Mouse (Mus musculus) frontal cortex, postnatal 25 days (tissue): Measurements from ENCODE around the gene Olfr692.
A peak's percentile ranks its signal among the peaks of the same experiment; 100 is the strongest.
"Not testable (repeated sequence)": the region's sequence is repeated elsewhere in the genome, so short reads cannot be mapped to it uniquely, and the experiment has no call there.

ENCODE experiments used
- DNase-seq, 2 experiments: peaks; one replicate each; pipeline ENCODE4 v3.0.0; 2022; ENCODE audit warnings: low spot score in 2 of 2

Gene Olfr692

DNA sequence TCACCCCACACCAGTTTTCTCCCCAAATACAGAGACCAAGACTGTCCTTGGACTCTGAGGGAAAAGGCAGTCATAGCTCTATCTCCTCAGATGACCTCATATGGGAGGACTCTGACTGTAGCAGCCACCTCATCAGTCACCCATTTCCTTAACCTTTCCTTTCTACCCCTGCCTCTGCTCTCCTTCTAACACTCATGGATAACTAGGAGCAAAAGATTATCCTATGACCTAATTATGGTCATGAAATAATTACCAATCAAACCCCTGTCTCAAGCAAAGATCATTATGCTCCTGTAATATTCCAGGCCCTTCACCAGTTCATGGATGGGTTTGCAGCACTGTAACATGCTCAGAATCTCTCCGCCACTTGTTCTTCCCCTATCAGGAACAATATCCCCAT is at the start of gene Olfr692:
Olfr692 (plus strand) TSS at position 301 of the 400 bp plus-strand sequence.
- DNase-seq, result no peak

DNA sequence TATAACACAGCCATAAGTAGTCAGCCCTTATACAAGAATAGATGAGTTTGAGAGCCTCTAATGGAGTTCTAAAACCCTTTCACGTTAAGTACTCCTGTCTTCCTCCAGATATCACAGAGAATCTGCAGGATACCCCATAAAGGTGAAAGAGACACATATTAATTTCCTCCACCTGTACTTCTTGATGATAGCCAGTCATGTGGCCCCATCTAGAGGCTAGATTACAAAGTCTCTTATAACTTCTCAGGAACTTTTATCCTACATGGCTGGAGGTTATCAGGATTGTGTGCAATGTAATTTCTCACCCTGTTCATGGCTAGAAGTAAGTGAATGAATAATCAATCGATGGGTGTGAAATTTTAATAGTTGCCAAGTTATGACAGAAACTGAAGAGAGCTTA is 42.7 kb upstream of the Olfr692 start:
- DNase-seq, result no peak

DNA sequence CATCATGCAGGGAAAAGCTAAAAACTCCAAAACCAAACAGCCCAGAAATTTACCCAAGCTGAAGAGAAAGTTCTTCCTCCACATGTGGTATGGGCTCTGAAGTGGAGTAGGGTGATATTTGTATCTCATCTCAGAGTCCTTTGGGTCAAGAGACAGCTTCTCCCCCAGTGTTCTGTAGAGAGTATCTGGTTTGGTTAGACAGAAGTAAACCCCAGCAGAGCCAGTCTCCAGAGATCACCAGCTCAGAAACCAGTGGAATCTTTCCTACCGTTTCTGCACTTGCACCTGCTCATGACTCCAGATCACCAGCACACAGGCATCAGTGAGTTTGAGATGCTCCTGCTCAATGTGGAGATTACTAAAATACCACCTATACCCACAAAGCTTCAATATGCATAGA is 34.0 kb upstream of the Olfr692 start, which contains the start of gene Olfr690:
Olfr690 (minus strand) TSS at position 101 of the 400 bp plus-strand sequence.
- DNase-seq, result no peak

DNA sequence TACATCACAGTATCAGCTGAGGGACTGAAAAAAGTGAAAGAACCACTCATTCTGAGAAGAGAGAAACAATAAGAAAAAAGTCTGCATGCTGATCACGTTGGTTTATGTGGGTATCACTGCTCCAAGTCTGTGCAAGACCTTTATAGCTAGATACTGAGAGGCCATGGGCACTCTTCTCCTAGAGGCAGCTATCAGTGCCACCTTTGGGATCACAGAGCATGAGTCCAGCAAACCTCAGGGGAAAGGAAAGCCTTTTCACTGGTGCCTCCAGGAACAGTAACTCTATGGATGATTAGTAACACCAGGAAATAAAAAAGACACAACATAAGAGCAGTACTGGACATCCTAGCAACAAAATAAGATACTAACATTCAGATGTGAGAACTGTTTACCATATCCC is 25.9 kb upstream of the Olfr692 start, which contains the start of gene Olfr691:
Olfr691 (minus strand) TSS at position 101 of the 400 bp plus-strand sequence.
- DNase-seq, result no peak

DNA sequence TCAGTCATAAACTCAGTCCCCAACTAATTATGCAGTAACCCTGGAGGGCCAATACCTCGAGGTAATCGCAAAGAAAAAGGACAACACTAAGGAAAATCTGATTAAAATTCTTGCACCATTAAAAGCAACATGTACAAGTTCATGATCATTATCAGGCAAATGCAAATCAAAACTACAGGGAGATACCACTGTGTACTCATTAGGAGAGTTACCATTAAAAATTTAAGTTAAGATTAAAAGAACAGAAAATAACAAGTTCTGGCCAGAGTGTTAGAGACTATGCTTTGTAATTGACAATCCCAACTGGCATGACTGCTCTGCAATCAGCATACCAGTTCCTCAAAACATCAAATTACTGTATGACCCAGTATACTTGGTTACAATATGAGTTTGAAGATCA is 25.3 kb upstream of the Olfr692 start:
- no peak for DNase-seq

DNA sequence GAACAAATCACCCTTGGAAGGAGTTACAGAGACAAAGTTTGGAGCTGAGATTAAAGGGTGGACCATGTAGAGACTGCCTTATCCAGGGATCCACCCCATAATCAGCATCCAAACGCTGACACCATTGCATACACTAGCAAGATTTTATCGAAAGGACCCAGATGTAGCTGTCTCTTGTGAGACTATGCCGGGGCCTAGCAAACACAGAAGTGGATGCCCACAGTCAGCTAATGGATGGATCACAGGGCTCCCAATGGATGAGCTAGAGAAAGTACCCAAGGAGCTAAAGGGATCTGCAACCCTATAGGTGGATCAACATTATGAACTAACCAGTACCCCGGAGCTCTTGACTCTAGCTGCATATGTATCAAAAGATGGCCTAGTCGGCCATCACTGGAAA is 12.0 kb upstream of the Olfr692 start:
- DNase-seq, result not testable (repeated sequence)

DNA sequence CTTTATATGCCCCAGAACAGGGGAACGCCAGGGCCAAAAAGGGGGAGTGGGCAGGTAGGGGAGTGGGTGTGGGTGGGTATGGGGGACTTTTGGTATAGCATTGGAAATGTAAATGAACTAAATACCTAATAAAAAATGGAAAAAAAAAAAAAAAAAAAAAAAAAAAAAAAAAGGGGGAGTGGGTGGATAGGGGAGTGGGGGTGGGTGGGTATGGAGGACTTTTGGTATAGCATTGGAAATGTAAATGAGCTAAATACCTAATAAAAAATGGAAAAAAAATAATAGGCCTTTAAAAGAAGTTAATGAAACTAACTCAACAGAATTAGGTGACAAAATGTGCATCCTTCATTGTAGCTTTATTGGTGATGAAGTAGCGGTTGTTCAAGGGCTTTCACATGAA is 11.5 kb upstream of the Olfr692 start:
- not testable (repeated sequence) for DNase-seq

- no peak for DNase-seq
Measured at GRCm38 (mm10) chr7:105361713-105362112, 6.3 kb upstream of the Olfr692 start.

DNA sequence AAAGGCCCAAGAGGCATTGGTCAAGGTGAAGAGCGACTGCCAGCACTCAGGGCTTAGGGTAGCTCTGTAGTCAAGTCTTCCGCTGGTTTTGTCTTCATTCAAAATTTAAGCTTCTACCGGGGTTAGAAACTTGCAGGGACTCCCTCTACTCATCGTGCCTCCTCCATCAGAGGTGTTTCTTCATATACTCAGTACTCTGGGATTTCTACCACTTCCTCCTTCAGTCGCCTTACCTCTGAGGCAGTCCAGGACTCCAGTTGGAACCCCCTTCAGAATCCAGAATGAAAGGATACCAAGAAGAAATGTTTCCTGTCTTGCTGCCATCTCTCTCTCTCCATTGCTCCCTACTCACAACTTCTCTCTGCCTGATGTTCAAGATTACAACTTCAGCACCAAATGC is 762 bp upstream of the Olfr692 start:
- DNase-seq, result no peak

DNA sequence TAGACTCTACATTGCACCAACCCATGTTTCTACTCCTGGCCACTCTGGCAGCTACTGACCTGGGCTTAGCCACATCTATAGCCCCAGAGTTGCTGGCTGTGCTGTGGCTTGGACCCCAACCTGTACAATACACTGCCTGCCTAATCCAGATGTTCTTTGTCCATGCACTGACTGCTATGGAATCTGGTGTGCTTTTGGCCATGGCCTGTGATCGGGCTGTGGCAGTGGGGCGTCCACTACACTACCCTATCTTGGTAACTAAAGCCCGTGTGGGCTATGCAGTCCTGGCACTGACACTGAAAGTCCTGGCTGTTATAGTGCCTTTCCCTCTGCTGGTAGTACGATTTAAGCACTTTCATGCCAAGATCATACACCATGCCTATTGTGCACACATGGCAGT is 491 bp downstream of the Olfr692 start:
- DNase-seq, result no peak

GRCm38 (mm10) chr7:105372912-105373311 is 4.9 kb downstream of the Olfr692 start:
- no peak for DNase-seq

DNA sequence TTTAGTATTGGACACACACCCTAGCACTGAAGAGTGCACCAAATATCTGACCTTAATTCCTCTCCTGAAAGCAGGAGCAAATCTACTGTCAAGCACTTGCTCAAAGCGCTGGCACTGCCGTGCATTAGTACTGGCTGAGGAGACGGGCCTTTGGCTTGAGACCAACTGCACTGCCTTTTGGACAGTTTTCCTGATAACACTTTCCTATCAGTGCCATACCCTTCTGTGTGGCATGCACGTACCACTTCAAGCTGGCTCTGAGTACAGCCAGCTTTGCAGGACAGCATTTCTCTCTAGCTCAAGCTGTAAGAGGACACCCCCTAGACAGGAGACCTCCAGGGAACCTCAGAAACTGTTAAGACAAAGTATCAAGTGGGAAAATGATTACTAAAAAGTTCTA is 5.5 kb downstream of the Olfr692 start:
- DNase-seq, result no peak

DNA sequence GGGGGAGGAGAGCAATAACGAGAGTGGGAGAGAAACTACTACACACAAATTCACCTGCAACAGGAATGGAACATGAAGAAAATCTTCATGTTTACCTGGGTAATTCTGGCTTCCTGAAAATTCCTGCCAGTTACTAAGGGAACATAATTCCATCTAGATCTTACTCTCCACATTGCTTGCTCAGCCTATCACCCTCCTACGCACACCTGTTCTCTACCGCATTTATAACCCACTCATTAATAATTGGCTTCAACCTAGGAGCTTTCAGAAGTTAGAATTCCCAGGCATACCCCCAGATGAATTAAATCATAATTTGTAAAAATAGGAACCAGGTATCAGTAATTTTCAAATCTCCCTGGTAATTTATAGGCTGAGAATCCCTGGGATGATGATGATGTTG is 5.9 kb downstream of the Olfr692 start:
- no peak for DNase-seq

DNA sequence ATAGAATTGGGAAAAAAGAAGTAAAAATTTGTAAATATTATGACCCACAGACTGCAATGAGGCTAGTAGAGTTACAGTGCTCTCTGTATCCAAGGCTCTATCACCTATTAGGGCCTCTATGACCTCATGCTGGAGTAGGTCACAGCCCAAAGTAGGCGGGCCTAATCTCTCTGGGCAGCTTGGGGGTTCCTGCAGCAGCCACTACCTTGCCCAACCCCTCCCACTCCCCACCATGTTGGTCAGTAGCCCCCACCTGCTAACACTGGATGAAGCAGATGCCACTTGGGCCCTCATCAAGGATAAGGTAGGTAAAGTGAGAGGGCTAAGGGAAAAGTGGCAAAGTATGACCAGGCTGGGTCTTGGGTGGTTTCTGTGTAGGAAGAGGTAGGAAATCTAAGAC is 6.8 kb downstream of the Olfr692 start, which contains the start of gene Gm5901:
Gm5901 (plus strand) TSS at position 173 of the 400 bp plus-strand sequence.
- DNase-seq, result no peak

DNA sequence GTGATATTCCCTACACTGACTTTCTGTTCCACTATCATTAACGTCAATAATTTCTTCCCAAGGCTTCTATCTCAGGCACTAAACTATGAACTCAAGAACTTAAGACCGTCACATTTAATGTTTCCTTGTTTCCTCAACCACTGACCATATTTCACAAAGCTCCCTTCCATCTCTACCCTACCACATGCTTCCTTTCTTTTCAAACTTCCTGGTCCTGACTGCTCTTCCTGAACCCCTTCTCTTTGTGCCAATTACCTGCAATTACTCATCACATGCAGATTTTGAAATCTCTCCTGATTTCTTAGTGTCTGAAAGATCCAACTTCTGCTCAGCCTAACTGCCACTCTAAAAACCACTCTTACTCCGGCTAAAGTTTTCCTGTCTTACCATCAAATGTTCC is 12.3 kb downstream of the Olfr692 start:
- DNase-seq, result no peak

GRCm38 (mm10) chr7:105387696-105388095 is 19.7 kb downstream of the Olfr692 start:
- no peak for DNase-seq

GRCm38 (mm10) chr7:105390236-105390635 is 22.2 kb downstream of the Olfr692 start:
- DNase-seq, result no peak

DNA sequence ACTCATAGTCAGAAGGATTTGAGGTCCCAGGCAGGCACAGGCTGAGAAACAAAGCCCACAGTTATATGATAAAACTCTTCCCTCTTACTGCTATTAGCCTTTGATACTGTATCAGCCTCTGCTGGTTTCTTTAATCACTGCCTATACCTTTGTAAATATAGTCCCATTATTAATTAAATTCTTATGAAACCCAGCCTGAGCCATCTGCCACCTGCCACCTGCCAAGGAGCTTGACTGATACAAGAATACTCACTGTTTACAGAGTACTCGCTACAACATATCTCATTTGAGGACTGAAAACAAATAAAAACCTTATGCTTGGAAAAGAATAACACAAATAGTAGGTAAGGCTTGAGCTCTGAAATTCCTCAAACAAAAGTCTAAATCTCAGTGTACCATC is 26.6 kb downstream of the Olfr692 start:
- DNase-seq, result no peak

DNA sequence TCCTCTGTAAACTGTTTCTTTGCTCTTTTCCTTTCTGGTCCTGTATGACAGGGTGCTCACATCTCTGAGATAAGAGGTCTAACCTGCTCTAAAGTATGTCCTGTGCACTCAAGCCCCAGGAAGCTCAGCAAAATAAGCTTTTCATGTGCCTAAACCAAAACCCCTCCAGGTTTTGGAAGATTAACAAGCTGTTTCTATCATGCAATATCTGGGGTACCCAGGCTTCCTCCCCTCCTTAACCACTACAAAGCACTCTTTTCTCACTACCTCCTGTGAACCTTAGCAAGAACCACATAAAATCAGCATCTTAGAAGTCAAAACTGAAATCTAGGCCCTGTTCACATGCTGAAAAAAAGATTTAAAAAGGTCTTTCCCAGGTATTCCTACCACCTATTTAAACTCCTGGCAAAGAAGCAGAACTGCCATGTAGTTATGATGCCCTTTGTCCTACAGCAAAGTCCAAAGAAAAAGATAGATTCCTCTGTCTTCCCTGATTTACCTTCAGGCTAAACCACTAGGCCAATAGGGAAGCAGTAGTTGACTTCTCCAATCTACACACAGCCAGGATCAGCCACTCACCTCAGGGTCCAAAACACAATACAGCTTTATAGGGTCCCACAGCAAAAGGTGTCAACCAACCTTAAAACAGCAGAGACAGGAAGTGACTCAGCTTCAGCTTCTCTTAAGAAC is 27.2 kb downstream of the Olfr692 start:
- no peak for DNase-seq

DNA sequence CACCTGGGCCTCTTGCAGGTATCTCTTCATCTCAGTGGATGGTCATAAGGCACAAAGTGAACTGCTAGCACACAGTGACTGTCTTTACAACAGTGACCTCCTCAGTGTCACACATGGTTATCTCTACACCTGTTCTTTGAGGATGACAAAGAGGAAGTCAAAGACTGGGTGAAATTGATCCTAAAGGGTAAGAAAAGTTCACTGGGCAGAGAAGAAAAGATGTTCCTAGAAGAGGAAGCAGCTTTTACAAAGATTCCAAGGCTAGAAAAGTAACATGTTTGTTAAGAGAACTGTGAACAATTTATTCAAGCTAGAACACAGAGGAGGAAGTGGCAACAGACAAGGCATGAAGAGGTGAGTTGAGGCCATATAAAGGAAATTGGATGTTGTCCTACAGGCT is 28.1 kb downstream of the Olfr692 start:
- no peak for DNase-seq

DNA sequence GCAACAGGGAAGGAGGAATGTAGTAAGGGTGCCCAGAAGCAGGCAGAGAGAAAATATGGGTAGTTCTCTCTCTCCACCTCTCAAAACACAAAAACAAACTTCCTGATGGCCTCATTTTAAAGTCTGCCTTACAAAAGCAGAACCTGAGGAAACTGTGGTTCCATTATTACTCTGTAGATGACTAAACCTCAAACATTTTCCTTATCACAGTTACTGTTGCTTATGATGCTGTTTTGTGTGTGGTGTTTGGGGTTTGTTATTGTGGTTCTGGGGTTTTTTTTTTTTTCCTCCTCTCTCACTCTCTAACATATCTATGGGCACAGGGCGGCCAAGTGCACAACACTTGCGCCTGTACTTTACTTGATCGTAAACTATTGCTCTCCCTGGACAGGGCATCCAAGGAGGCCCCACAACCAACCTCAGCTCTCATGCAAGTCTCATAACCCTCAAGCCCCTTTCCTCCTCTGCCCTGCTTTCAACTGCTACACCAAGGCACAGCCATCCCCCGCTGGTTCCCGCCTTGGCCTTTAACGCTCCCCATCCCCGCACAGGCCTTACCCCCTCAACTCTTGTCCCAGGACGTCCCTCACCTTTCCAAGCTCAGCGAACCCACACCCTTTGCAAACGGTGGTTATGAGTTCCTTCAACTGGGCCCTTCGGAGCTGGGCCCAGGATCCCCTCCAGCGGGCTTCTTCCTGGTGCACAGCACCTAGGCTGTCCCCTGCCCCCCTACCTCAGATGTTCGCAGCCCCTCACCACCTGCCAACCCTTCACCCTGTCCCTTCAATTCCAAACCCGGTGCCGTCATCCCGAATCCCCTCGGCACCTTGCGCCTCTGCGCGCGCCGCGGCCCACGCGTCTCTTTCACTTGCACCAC is 31.3 kb downstream of the Olfr692 start:
- no peak for DNase-seq

- DNase-seq, result peak; percentile 97 to 99
Measured at GRCm38 (mm10) chr7:105399935-105400624, 32.0 kb downstream of the Olfr692 start, which contains the start of gene Fam160a2. Fam160a2 (minus strand) TSS chr7:105400054.
